Mouse (Mus musculus) kidney, adult 11 months (tissue): ENCODE data around the gene Vmn2r124.
"Not testable (repeated sequence)": the region's sequence is repeated elsewhere in the genome, so short reads cannot be mapped to it uniquely, and the experiment has no call there.

Source experiments
- DNase-seq: peaks from one replicate; pipeline ENCODE4 v3.0.0; 2022

The Vmn2r124 gene

DNA sequence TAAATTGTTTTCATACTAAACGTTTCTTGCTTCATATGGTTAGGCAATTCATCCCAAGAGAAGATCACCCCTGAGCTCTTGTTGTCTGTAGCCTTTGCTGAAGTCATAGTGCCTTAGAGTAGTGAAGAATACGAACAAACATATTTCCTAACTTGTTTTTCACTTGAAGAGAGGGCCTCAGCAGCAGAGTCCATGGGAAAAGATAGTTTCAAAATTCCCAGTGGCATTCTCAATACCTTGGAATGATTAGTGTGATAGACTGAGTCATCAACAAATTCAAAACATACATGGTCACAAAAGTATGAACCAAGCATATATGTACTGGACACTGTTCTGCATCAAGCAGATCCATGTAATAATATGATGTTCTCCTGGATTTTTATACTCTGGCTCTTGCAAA is at the start of gene Vmn2r124:
Vmn2r124 (plus strand) TSS at position 301 of the 400 bp plus-strand sequence.
- no peak for DNase-seq

DNA sequence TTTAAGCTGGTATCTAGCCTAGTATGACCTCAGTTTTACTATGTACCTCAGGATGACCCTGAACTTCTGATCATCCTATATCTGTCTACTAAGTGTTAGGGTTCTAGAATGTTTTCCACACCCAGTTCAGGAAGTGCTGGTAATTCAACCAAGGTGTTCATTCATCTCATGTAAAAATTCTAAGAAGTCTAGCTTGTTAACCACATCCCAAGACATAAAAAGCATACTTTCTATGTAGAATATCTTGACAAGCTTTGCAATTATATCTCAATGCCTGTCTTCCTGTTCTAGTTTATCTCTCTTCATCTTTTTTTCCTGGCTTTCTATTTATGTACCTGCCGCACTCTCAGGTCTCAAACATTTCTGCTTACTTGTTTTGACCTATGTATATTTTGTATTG is 44.5 kb upstream of the Vmn2r124 start:
- DNase-seq, result no peak

DNA sequence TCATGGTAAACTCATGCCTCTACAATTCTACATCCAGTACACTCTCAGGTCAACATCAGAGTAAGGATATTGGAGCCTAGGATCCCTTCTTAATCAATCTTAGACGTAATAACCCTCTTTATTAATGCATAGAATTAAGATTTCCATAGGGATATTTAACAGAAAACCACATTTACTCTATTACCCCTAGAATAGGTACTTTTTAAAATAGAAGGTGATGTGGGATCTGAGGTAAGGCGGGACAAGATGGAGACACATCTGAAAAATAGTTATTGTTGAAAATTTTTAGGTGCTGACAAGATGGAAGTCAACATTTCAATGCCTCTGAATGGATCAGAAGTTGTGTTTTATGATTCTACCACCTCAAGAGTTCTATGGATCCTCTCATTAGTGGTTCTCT is 27.8 kb upstream of the Vmn2r124 start, which contains the start of gene Fpr-rs4:
Fpr-rs4 (plus strand) TSS at position 301 of the 400 bp plus-strand sequence.
- no peak for DNase-seq

DNA sequence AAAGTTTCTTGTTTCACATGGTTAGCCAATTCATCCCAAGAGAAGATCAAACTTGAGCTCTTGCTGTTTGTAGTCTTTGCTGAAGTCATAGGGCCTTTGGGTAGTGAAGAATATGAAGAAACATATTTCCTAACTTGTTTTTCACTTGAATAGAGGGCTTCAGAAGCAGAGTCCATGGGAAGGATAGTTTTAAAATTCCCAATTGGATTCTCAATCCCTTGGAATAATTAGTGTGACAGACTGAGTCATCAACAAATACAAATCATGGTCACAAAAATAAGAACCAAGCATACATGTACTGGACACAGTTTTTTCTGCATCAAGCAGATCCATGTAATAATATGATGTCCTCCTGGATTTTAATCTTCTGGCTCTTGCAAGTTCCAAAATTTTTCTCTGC is 35.5 kb downstream of the Vmn2r124 start, which contains the start of gene Vmn2r91:
Vmn2r91 (plus strand) TSS at position 301 of the 400 bp plus-strand sequence.
- not testable (repeated sequence) for DNase-seq

DNA sequence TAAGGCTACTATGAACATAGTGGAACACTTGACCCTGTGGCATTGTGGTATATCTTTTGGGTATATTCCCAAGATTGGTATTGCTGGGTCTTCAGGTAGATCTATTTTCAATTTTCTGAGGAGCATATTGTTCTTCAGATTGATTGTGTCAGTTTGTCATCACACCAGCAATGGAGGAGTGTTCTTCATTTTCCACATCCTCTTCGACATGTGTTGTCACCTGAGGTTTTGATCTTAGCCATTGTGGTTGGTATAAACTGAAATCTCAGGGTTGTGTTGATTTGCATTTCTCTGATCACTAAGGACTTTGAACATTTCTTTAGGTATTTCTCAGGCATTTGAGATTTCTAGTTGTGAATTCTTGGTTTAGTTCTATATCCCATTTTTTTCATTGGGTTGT is 46.4 kb downstream of the Vmn2r124 start:
- not testable (repeated sequence) for DNase-seq

DNA sequence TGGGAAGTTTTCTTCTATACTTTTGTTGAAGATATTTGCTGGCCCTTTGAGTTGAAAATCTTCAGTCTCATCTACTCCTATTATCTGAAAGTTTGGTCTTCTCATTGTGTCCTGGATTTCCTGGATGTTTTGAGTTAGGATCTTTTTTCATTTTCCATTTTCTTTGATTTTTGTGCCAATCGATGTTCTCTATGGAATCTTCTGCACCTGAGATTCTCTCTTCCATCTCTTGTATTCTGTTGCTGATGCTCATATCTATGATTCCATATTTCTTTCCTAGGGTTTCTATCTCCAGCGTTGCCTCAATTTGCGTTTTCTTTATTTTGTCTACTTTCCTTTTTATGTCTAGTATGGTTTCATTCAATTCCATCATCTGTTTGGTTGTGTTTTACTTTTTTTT is 53.0 kb downstream of the Vmn2r124 start:
- not testable (repeated sequence) for DNase-seq
